Mouse (Mus musculus): Measurements from ENCODE around the gene Tspan18. TPM values are rescaled to one million over a fixed set of nuclear protein-coding genes. Genes with fewer than 3 reads are reported as not detected.

Gene Tspan18
- total RNA-seq, 2 experiments from 2014 or later = 1.4 to 1.6 TPM

DNA sequence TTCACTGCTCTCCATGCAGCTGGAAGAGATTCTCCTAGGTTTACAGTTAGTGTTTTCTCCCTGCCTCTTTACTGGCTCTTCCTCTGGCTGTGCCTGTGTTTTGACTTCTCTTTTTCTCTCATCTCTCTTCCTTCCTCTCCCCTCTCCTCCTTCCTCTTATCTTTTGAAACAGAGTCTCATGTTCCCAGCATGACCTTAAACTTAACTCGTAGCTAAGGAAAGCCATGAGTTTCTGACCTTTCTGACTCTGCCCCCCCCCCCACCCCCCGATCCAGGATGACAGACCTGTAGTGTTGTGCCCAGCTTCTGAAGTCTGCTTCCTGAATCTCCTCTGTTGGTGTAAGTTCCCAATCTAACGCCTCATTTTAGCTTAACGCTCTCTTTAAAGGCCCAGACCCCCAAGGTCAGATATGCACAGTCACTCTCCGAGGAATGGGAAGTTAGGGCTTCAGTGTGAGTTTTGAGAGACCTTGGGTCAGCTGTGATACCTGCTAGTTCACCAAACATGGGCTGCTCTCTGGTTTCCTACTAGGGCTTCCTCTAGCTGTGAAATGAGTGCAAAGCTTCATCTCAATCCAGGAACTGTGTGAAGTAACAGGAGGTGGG lies 11.5 kb upstream of the Tspan18 start:
- no peak for DNase-seq (ENCODE audit: low spot score in 2 of 2)

DNA sequence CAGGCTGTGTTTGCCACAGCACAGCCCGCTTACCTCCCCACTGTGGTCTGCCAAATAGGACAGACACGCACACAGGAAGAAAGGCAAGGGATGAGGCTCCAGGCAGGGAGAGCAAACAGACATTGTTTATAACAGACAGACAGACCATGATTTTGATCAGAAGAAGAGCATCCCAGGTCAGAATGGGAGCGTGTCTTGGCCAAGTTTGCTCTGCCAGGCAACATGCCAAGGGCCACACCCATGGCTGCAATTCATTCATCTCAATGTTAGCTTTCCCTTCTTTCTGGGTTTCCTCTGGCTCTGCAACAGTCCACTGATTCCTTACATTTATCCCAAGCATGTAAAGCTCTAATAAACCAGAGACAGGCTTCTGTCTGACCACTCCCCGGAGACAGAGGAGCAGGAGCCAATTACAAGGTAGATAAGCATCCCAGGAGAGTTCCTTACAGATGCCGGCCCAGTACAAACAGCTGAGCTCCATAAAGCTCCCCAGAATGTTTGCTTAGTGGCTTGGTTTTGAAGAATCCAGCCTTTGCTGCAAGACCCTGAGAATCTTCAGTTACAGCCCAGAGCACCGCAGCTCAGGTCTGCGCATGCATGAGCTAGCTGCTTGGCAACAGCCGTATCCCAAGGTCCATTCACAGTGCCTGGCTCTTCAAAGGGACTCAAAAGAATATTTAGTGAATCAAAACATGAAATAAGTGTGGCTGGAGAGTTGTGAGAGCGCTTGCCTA lies 5.2 kb upstream of the Tspan18 start:
- DNase-seq (ENCODE audit: low spot score in 2 of 2) = no peak

DNA sequence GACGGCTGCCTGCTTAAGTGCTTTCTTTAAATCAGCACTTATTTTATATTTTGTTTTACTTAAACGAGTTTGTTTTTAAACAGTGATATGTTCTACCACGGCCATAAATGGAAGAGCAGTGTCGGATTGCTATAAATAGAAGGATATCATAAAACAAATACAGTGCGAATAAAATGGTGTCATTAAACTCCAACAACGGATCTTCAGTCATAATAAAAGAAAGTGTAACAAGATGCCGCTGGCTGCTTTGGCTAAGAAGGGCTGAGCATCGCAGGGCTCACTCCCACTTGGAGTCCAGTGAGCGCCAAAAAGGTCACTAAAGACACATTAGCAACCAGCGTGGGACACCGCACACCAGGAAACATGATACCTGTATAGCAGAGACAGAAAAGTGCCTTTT lies 1.7 kb upstream of the Tspan18 start:
- no peak for DNase-seq (ENCODE audit: low spot score in 2 of 2)

DNA sequence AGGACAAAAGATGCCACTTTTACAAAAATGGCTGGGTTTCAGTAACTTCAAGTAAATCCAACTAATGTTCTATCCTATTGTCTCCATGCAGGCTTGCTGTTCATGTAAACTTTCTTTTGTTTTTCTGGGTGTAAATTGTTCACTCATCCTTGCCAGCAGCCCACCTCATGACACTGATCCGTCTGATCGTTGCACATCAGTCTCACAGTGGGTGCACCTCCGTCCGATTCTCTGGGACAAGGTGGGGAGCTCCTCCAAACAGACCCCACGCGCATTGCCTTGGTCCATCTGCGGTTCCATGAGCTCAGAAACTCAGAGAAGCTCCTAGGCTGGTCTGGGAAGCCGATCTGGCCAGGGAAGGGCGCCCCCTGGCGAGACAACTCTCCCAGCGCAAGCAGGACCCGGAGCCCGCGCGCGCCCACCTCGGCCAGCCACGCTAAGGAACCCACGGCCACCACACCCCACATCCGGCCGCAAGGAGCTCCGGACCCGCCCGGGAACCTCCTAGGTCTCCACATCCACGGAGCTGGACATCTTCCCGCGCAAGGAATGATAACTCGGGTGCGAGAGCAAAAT lies 976 bp downstream of the Tspan18 start:
- DNase-seq (ENCODE audit: low spot score in 2 of 2) = peak; percentile 79 to 81

DNA sequence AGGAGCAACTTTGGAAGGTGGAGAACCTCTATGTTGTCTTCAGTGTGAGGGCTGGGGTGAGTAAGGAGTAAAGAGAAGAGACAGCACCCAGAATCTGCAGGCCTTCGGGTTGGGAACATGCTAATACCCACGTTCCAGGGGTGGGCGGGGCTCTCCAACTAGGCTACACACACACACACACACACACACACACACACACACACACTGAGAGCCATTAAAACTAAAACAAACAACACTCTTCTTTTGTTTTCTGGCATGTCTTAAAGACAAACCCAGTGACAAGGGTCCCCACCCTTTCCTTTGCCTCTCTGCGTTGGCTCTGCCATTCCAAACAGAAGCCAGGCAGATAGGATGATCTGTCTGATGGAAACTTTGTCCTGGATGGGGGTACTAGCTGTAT lies 2.0 kb downstream of the Tspan18 start:
- DNase-seq (ENCODE audit: low spot score in 2 of 2) = no peak

DNA sequence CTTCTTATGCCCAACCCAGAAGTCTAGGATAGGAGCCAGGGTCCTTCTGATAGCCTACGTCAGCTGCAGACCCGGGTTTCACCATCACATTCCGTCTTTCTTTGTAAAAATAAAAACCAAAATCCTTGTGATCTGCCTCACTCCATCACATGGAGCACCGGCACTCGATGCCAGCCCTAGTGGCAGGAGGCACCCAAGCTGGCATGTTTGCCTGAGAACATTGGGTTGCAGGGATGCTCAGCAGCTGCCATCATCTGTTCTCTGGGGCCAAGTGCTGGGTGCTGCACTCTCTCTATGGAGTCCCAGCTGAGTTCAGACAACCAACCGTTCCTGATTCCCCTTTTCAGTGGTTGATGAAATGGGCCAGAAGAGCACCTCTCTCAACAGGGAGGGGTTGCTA lies 3.2 kb downstream of the Tspan18 start:
- DNase-seq (ENCODE audit: low spot score in 2 of 2) = no peak

DNA sequence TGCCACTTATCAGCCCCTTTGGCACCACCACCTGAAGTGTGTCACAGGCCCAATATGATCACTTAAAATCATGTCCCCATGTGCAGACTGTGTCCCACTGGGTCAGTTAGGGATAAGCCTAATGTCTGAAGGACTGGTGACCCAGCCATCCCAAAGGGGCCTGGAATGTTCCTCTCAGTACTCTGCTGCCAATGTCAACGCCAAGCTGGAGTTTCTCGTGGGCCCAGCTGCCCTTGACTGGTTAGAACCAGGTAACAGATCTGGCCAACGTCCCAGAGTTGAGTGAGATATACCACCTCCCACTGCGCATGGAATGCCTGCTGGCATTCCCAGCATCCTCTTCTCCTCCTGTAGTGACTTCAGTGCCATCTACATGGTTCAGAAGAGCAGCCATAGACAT lies 5.2 kb downstream of the Tspan18 start:
- no peak for DNase-seq (ENCODE audit: low spot score in 2 of 2)

DNA sequence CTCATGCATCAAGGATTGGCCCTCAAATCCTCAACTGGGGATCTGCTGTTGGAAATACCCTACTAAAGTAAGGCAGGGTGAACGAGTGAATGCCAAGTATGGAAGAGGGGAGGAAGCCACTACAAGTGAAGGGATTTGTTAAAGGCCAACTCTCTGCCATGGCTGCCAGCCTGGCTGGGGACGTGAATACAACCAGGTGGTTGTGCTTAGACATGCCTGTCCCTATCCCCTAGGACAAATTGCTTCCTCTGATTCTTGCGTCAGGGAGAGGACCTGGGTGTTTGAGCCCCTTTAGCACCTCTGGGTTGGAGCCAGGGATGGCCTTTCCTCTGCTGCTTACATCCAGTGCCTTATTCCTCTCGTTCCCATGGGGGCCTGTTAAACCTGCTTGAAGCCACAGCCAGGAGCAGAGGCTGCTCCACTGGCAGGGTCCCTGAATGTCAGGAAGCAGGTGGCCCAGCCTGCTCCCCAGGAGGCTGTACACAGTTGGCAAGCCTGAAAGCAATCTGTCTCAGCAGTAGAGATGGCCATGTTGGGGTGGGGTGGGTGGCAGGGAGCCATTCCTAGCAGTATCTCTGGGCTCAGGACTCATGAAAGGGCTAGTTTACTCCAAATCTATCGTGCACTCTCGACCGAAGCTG lies 6.3 kb downstream of the Tspan18 start:
- no peak for DNase-seq (ENCODE audit: low spot score in 2 of 2)

DNA sequence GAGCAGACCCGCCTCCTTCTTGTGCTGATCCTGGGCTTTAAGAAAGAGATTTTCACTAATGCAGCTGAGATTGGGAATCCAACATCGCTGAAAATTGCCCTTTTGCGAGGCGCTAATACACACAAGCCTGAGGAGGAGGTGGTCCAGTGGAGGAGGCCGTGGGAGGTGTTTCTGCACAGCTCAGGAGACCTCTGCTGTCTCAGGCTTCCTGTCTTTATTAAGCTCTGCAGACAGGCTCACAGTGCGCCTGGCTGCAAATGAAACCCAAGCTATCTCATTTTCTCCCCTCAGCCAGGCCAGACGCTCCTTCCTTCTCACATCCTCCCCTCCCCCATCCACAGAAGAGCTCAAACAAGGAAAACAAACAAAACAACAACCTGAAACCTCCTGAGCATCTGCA lies 9.6 kb downstream of the Tspan18 start:
- DNase-seq (ENCODE audit: low spot score in 2 of 2) = no peak

DNA sequence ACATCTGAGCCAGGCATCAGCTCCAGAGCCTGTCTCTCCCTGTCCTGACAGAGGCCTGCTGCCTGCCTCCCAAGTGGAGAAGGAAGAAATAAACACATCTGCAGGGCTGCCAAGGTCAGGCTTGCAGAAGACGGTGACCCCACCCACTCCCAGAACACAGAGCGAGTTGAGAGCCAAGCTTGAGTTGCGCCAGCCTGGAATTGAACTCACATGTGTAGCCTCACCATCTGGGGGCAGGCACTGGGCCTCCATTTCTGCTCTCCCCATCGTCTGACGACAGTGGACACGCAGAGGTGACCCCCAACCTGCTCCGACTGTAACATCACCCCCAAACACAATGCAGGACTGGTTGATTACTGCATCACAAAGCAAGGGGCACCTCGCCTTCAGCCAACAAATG lies 12.4 kb downstream of the Tspan18 start:
- DNase-seq (ENCODE audit: low spot score in 2 of 2) = no peak

DNA sequence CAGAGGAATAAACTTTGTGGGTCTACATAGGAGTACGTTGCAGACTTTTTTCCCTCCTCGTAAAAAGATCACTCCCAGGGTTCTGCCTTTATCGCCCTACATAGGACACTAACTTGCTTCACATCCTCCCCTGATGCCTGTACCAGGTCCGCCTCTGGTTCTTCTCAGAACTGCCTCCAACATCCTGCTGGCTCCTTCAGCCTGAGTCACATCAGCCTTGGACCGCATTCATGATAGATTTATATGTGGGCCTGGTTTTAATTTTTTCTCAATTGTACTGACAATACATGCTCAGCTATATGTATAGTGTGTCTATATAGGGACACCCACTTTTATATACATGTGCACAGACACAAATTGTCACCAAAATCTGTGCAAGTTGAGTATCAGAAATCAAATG lies 14.0 kb downstream of the Tspan18 start:
- no peak for DNase-seq (ENCODE audit: low spot score in 2 of 2)

DNA sequence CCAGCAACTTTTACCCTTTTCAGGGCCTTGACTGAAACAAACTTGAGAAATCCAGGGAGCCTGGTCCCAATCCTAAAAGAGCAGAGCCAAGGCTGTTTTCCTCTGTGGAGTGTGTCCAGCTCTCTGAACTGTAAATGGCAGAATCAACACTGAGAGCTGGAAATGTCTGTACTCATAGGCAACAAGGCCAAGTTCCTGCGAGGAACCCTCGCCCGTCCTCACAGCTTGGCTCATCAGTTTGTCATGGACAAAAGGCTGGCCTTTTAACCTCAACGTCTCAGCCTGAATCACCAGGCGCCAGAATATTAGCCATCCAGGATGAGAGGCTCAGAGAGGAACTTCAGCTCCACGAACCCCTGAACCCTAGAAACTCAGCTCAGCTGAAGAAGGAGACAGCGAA lies 14.7 kb downstream of the Tspan18 start:
- DNase-seq (ENCODE audit: low spot score in 2 of 2) = no peak

DNA sequence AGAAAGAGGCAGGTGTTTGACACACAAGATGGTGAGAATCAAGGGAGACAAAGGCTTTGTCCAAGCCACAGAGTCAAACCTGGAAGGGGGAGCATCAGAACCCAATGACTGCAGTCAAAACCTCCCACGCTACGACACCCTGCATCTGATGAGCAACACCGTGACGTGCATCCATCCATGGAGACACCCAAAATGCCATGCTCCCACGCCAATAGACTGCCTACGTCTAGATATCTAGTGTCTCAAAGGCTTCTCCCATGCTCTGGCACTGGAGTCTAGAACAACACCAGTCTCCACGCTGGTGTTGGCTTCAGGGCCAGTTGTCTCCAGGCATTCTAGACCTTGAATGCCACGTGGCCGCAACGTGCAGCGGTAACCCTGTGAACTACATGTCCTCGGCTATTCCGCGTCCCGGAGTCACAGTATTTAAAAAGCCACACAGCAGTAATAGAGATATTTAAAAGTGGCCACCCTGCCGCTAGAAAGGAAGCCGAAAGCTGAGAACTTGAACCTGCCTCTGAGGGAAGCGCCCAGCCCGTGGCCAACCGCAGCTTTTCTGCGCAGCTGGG lies 15.4 kb downstream of the Tspan18 start:
- no peak for DNase-seq (ENCODE audit: low spot score in 2 of 2)

DNA sequence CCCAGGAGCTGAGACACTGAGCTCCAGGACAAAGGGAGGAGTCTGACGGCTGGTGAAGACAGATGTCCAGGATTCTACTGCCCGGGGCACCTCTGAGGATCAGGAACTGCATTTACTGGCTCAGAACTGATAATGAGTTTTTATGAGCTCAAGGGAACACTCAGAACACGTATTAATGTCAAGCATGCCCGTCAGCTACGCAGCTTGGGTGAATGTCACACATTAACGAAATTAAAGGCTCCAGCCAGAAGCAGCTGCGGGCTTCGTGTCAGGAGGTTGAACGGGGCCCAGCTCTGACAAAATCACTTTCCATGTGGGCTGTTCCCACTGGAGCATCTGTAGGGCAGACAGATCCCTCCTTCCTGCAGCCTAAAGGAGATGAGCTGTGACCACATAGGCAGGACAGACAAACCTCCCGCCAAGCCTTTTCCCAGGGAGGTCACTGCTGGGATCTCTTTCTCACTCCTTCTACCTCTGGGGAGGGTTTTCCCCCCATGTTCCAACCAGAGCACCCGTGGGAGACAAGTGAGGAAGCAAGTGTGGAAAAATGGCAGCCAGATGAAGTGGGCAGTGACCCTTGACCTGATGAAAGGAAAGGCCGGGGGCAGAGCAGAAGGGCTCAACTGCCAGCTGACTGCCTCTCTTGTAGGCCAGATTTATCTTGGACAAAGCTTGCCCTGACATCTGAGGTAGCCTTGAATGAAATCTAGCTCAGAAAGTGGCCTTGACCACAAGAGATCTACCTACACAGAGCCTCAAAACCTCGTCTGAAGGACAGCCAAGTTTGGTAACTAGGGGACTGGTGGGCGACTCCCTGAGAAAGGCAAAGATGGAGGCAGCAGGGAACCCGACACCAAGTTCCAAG lies 20.3 kb downstream of the Tspan18 start:
- DNase-seq (ENCODE audit: low spot score in 2 of 2) = no peak

DNA sequence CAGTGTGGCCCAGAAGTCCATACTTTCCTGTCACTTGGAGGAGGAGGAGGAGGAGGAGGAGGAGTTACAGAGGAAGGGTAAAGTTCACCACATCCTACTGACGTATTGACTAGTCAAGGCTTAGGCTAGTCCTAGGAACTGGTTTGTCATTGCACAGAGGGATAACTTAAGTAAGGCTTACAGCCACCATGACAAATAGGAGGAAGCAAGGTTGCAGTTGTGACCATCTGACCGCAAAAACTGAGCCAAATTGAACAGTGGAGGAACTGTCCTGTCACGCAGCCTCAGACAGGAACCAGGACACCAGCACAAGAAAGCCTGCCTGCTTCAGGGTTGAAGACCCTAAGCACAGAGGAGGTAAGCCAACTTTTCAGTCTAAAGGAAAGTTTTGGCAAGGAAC lies 21.8 kb downstream of the Tspan18 start:
- no peak for DNase-seq (ENCODE audit: low spot score in 2 of 2)

DNA sequence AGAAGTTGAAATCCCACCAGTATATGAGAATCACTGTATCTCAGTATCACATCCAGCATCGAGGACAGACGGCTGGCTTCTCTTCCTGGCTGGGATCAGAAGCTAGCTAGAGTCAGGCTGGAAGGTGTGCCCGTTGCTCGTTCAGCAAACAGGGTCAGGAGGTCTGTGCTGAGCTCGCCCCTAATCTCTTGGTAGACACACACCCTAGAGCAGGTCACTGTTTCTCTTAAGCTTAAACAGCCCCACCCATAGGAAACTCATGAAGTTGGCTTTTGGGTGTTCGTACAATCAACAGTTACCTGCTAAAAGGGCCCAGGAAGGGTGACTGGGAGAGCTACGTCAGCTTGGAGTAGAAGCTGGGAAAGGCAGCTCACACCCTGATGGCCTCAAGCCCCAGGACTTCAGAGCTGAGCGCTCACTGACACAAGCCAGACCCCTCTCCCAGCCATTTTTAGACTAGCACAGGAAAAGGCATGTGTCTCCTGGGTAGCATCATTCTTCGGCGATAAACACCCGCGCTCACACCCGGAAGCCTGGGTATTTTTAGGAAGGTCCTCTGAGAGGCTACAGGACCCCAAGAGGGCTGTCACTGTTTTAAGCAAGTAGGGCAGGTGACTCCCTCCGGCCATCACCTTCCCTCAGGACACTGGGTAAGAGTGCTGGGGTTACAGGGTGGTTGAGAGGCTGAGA lies 24.4 kb downstream of the Tspan18 start:
- DNase-seq (ENCODE audit: low spot score in 2 of 2) = no peak

DNA sequence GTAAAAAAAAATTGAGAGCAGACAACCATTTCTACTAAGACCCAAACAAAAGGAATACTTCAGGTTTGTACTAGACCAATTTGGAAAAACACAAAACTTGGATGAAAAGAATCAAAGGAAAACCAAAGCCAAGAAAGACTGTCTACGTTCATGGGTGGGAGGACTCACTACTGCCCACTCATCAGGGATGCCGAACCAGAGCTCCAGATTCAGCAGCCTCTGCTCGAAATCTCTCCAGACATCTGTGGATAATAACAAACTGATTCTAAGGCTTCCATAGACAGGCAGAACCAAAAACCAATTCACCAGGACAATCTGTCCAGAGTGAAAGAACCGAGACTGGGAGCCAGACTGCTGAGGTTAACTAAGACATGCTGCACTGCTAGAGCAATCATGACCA lies 27.4 kb downstream of the Tspan18 start:
- DNase-seq (ENCODE audit: low spot score in 2 of 2) = no peak

DNA sequence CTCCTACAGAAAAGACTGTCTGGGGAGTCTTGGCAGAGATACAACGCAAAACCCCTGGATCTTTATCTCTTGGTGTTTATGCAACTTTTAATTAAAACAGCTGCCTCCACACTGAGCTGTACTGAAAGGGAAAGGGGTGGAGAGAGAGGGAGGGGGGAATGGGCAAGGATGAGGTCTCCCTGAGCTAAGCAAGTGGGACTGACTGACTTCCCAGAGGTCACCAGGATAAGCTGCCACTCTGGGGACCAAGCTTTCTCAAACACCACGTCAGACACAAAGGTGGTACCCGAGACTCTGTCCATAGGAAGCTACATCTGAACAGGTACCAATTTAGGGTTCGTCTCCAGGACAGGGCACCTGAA lies 30.1 kb downstream of the Tspan18 start:
- no peak for DNase-seq (ENCODE audit: low spot score in 2 of 2)

DNA sequence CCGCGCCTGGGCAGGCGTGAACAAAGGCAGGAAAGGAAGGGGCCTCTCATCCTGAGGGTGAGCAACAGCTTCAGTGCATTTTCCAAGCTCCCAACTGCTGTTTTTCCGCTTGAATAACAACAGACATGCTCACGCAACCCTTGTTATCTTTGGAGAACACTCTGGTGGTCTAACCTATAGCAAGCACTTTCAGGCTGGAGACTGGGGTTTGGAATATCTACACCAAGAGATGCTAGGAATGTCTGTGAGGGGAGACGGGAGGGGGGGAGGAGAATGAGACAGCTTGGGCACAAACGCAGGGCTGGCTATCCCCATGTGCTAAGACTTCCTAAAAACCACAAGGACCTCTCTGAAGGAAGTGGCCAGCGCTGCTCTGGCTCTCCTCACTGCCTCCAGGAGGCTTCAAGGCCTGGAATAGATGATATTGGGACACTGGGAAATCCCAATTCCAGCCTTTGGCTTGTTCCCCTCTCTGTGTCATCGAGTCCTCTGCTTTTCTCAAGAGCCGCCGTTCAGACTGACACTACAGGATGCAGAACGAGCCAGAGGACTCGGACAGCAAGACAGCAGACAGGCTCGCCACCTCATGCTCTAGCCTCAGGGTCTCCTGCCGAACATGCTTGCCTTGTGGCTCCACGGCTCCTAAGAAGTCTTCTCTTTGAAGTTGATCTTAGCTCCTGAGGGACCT lies 30.6 kb downstream of the Tspan18 start:
- no peak for DNase-seq (ENCODE audit: low spot score in 2 of 2)

DNA sequence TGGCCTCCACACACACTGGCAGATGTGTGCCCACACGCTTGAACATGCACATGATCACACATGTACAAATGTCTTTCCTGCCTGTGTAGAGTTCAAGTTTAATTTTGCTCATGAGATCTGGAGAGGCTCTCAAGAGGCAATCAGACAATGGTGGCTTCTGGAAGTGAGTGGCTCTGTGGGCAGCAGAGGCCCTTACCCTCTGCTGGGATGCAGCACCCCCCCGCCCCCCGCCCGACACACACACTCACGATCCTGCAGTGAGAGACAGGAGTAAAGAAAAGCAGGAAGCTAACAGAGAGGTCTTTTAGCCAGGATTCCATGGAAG lies 31.1 kb downstream of the Tspan18 start:
- DNase-seq (ENCODE audit: low spot score in 2 of 2) = no peak

All from left cerebral cortex, adult 18-20 months (tissue).